Mouse (Mus musculus) ES-E14 (cell line): ENCODE data around the gene a. TPM values are rescaled to one million over a fixed set of nuclear protein-coding genes. Genes with fewer than 3 reads are reported as not detected.

Experiments used
- DNase-seq: peaks from one replicate; pipeline ENCODE4 v3.0.0-alpha.2; 2013; ENCODE audit warnings: low read depth, low spot score
- H3K27ac ChIP-seq: 2 replicates; pipeline ENCODE4 v1.5.1; 2012; ENCODE audit warnings: low read depth, mild to moderate bottlenecking, low read length, moderate library complexity, mixed read lengths; ENCODE audit not compliant: poor library complexity, insufficient read depth, severe bottlenecking
- H3K36me3 ChIP-seq: 2 replicates; pipeline ENCODE4 v1.6.1; 2012; ENCODE audit warnings: mild to moderate bottlenecking, low read length, moderate library complexity, mixed read lengths; ENCODE audit not compliant: control insufficient read depth, poor library complexity, insufficient read depth, severe bottlenecking
- H3K4me1 ChIP-seq, 2 experiments: fragments of 150-350 bp in 1 of 2; sonication (generic) in 1 of 2; 2 replicates each; pipeline ENCODE4 v1.6.1; 2012; ENCODE audit warnings: low read length in 2 of 2, mild to moderate bottlenecking in 1 of 2, mixed read lengths in 1 of 2; ENCODE audit not compliant: control insufficient read depth in 2 of 2, insufficient read depth in 2 of 2, poor library complexity in 1 of 2
- H3K4me3 ChIP-seq, 2 experiments: fragments of 150-350 bp in 1 of 2; sonication (generic) in 1 of 2; 2 replicates each; pipeline ENCODE4 v1.5.1; 2012; ENCODE audit warnings: low read length in 2 of 2, low read depth in 1 of 2, mild to moderate bottlenecking in 1 of 2, mixed read lengths in 1 of 2; ENCODE audit not compliant: insufficient read depth in 1 of 2, poor library complexity in 1 of 2, severe bottlenecking in 1 of 2
- H3K9ac ChIP-seq: 2 replicates; pipeline ENCODE4 v1.6.1; 2012; ENCODE audit warnings: low read depth, mild to moderate bottlenecking, low read length, mixed read lengths; ENCODE audit not compliant: poor library complexity, insufficient read depth, severe bottlenecking
- H3K9me3 ChIP-seq: fragments of 150-350 bp; sonication (generic); 2 replicates; pipeline ENCODE4 v1.6.1; 2012; ENCODE audit warnings: low read depth, mild to moderate bottlenecking, low read length; ENCODE audit not compliant: control insufficient read depth, insufficient read depth
- CHD2 ChIP-seq: IDR thresholded peaks from 2 replicates; pipeline ENCODE4 v1.6.1; 2014; ENCODE audit warnings: mild to moderate bottlenecking, low read depth, low read length, inconsistent platforms
- HCFC1 ChIP-seq: IDR thresholded peaks from 2 replicates; pipeline ENCODE4 v1.6.1; 2012; ENCODE audit warnings: low read length, inconsistent platforms, borderline replicate concordance; ENCODE audit not compliant: insufficient read depth
- MAFK ChIP-seq: IDR thresholded peaks from 2 replicates; pipeline ENCODE4 v1.6.1; 2014; ENCODE audit warnings: mild to moderate bottlenecking, low read depth, low read length, inconsistent platforms; ENCODE audit not compliant: insufficient read depth
- ZC3H11A ChIP-seq: IDR thresholded peaks from 2 replicates; pipeline ENCODE4 v1.6.1; 2012; ENCODE audit warnings: low read depth, mild to moderate bottlenecking, inconsistent platforms, low read length, borderline replicate concordance
- ZNF384 ChIP-seq: IDR thresholded peaks from 2 replicates; pipeline ENCODE4 v1.6.1; 2012; ENCODE audit warnings: low read depth, low read length, inconsistent platforms
- in situ Hi-C, 2 experiments: fragments of 600-800 bp; cut with MboI; formaldehyde crosslinking; loops; one replicate each; pipeline ENCODE4 v1.15.1; 2025; ENCODE audit warnings: low sequenced_read_pairs in 2 of 2, inconsistent platforms in 1 of 2; ENCODE audit not compliant: unreplicated experiment in 2 of 2
- total RNA-seq: library from RNA; depleted of rRNA; stranded (reverse); fragments of 300-350 nt; gene quantifications from 2 replicates; pipeline ENCODE4 v1.2.3, GENCODE M21; 2012

a gene
- total RNA-seq, 1 experiment: 0.49 TPM

- in situ Hi-C loops: loop anchor here (5.0 kb wide), 2 partner anchors 50 to 55 kb away; no protein-coding TSS in a partner anchor
- Histone ChIP-seq H3K36me3 (no peaks in the 10 kb centered on the region), H3K4me1 (no peaks in the 10 kb centered on the region), H3K9ac (no peak overlapping the region), H3K27ac (no peak overlapping the region), H3K9me3 (no peaks in the 10 kb centered on the region), H3K4me3 (no peak overlapping the region)
- TF ChIP-seq ZC3H11A (no peak), ZNF384 (no peak), CHD2 (no peak), MAFK (no peak), HCFC1 (no peak)
- DNase-seq: no peak
Measured at GRCm38 (mm10) chr2:154971919-154972692, 180.9 kb downstream of the a start.

GRCm38 (mm10) chr2:154972981-154973380 lies 181.8 kb downstream of the a start:
- Histone ChIP-seq H3K9me3 (no peaks in the 10 kb centered on the region), H3K27ac (no peak overlapping the region), H3K36me3 (no peaks in the 10 kb centered on the region), H3K4me3 (no peak overlapping the region), H3K4me1 (no peaks in the 10 kb centered on the region), H3K9ac (no peak overlapping the region)
- no peak for DNase-seq
- in situ Hi-C loops: loop anchor here (5.0 kb wide), 2 partner anchors 51 to 56 kb away; no protein-coding TSS in a partner anchor
- TF ChIP-seq CHD2 (no peak), MAFK (no peak), HCFC1 (no peak), ZNF384 (no peak), ZC3H11A (no peak)

- Histone ChIP-seq H3K27ac (no peak overlapping the region), H3K9ac (no peak overlapping the region), H3K4me1 (no peaks in the 10 kb centered on the region), H3K36me3 (no peaks in the 10 kb centered on the region), H3K9me3 (0 out of 2 replicates have a peak, but pooled peaks cover 3% of the 10 kb centered on the region), H3K4me3 (no peak overlapping the region)
- in situ Hi-C loops: no loop called here
- no peak for TF ChIP-seq HCFC1
- DNase-seq: no peak
Measured at GRCm38 (mm10) chr2:154986609-154987008, 195.4 kb downstream of the a start.

- in situ Hi-C loops: no loop called here
- DNase-seq: no peak
- TF ChIP-seq HCFC1 (no peak), ZNF384 (no peak), MAFK (no peak), ZC3H11A (no peak), CHD2 (no peak)
Measured at GRCm38 (mm10) chr2:154991411-154991810, 200.2 kb downstream of the a start.

GRCm38 (mm10) chr2:154992083-154992482 lies 200.9 kb downstream of the a start:
- Histone ChIP-seq H3K27ac (no peak overlapping the region), H3K9ac (no peak overlapping the region), H3K36me3 (no peaks in the 10 kb centered on the region), H3K4me3 (no peak overlapping the region), H3K4me1 (no peaks in the 10 kb centered on the region), H3K9me3 (no peaks in the 10 kb centered on the region)
- no peak for TF ChIP-seq MAFK
- TF ChIP-seq ZNF384: no peak
- TF ChIP-seq CHD2: no peak
- TF ChIP-seq ZC3H11A: no peak
- no peak for TF ChIP-seq HCFC1
- in situ Hi-C loops: no loop called here
- DNase-seq: no peak

More at GRCm38 (mm10) chr2:154991411-154991810, 200.2 kb downstream of the a start:
- H3K9ac ChIP-seq: no peak overlapping the region
- no peaks in the 10 kb centered on the region for H3K4me1 ChIP-seq
- H3K36me3 ChIP-seq: no peaks in the 10 kb centered on the region
- no peak overlapping the region for H3K27ac ChIP-seq
- H3K9me3 ChIP-seq: no peaks in the 10 kb centered on the region
- no peak overlapping the region for H3K4me3 ChIP-seq
